Comparison of ENCODE assay signal across 10 mouse cellular contexts in genomic region chr11:100485801-100486538, GRCm38 (mm10). TPM values are rescaled to one million over a fixed set of nuclear protein-coding genes. Genes with fewer than 3 reads are reported as not detected.
A peak's percentile ranks its signal among the peaks of the same experiment; 100 is the strongest.
DNase-seq lines count a peak whose midpoint lies in the region; ATAC-seq and TF ChIP-seq lines count a peak whose summit lies in the region.
"Had no signal": no experiment of that assay in that cellular context is flagged by ENCODE, and none has a peak within 500 bp of the region (broad histone marks: within the 10 kb centered on the region; RNA-seq: fewer than 3 reads in every experiment).

No protein-coding gene starts in this region.

- no peak overlapping the region for H3K9ac ChIP-seq in hindbrain, embryonic 12.5 days
- H3K9ac ChIP-seq: hindbrain, embryonic 15.5 days; neural tube, embryonic 13.5 days had no signal

- TF ChIP-seq POLR2A in kidney, adult 2 months (IDR thresholded peaks at IDR 0.05; ENCODE audit: low read depth, low read length): no peak

- peak; percentile 53 for TF ChIP-seq CTCF in gastrocnemius, adult 2 months (IDR thresholded peaks at IDR 0.05)
- peak; percentile 34; the same call in 1 of the 2 replicates for TF ChIP-seq CTCF in kidney, adult 2 months (conservative IDR thresholded peaks at IDR 0.05; ENCODE audit: insufficient read depth, insufficient read length, low read depth, low read length)

- peaks cover under 1% of the 10 kb centered on the region; the same call in 1 of the 2 replicates for H3K36me3 ChIP-seq in kidney, adult 2 months (ENCODE audit: control insufficient read depth, insufficient read depth, low read length)
- H3K36me3 ChIP-seq in hindbrain, embryonic 12.5 days: peaks cover 98% of the 10 kb centered on the region

- WGBS in kidney, adult 2 months: 58% methylated on average over 8 of the region's 8 CpGs
- WGBS in hindbrain, embryonic 12.5 days: 88% methylated on average over 8 of the region's 8 CpGs

- no peaks in the 10 kb centered on the region for H3K27me3 ChIP-seq in kidney, adult 2 months (replicated peaks; ENCODE audit: control insufficient read depth, insufficient read depth, low read length)
- no peaks in the 10 kb centered on the region for H3K27me3 ChIP-seq in hindbrain, embryonic 12.5 days
- H3K27me3 ChIP-seq: hindbrain, embryonic 15.5 days; neural tube, embryonic 13.5 days had no signal

- ATAC-seq in neutrophil, adult 5-6 weeks (ENCODE audit: extremely low read depth, insufficient number of reproducible peaks, low FRiP score, poor library complexity, severe bottlenecking): peak; percentile 59; the same call in 1 of the 2 replicates
- ATAC-seq in hindbrain, embryonic 12.5 days (ENCODE audit: low FRiP score): no peak

- peak; percentile 36 for DNase-seq in gastrocnemius, adult 2 months
- DNase-seq in gastrocnemius, adult 8-10 months (ENCODE audit: low spot score in 2 of 2): no peak
- peak; percentile 19 for DNase-seq in urinary bladder, postnatal 14 days (ENCODE audit: low spot score)
- DNase-seq in urinary bladder, postnatal 10 days (ENCODE audit: low spot score): no peak
- DNase-seq in kidney, adult 2 months: peak; percentile 64
- no peak for DNase-seq in right cerebral cortex, postnatal 14 days

- H3K27ac ChIP-seq in gastrocnemius, adult 2 months: no peak overlapping the region
- no peak overlapping the region for H3K27ac ChIP-seq in kidney, adult 2 months (ENCODE audit: insufficient read depth, low read depth, low read length)
- no peak overlapping the region for H3K27ac ChIP-seq in hindbrain, embryonic 12.5 days
- H3K27ac ChIP-seq: hindbrain, embryonic 15.5 days; neural tube, embryonic 13.5 days had no signal

- no peak overlapping the region for H3K4me2 ChIP-seq in hindbrain, embryonic 12.5 days (replicated peaks)
- H3K4me2 ChIP-seq: hindbrain, embryonic 15.5 days; neural tube, embryonic 13.5 days had no signal

- no peaks in the 10 kb centered on the region for H3K9me3 ChIP-seq in hindbrain, embryonic 12.5 days (replicated peaks)
- H3K9me3 ChIP-seq: hindbrain, embryonic 15.5 days; neural tube, embryonic 13.5 days had no signal

- intact Hi-C loops in gastrocnemius, adult 2 months (cut with DNase I): loop anchor here (5.0 kb wide), 1 partner anchor 71 kb away; no protein-coding TSS in a partner anchor

- H3K4me1 ChIP-seq in kidney, adult 2 months (ENCODE audit: control insufficient read depth, insufficient read depth, low read length): no peaks in the 10 kb centered on the region; the same call in 1 of the 2 replicates
- H3K4me1 ChIP-seq in hindbrain, embryonic 12.5 days: no peaks in the 10 kb centered on the region
- H3K4me1 ChIP-seq: hindbrain, embryonic 15.5 days; neural tube, embryonic 13.5 days had no signal

- no peak overlapping the region for H3K4me3 ChIP-seq in gastrocnemius, adult 2 months
- no peak overlapping the region for H3K4me3 ChIP-seq in kidney, adult 2 months (ENCODE audit: insufficient read depth, low read depth, low read length)
- H3K4me3 ChIP-seq in hindbrain, embryonic 12.5 days: no peak overlapping the region
- H3K4me3 ChIP-seq: hindbrain, embryonic 15.5 days; neural tube, embryonic 13.5 days had no signal

RNA-seq across cellular contexts. Expression of gene Klhl11, which starts 13.4 kb away (rescaled TPM):
- 1 to 10 TPM; 4.7 to 4.9 TPM for total RNA-seq in gastrocnemius, adult 2 months (2021)
- 1 to 10 TPM; 2.6 to 4.1 (median 3.0) TPM for total RNA-seq in gastrocnemius, adult 8-10 months (2022)
- polyA plus RNA-seq in kidney, adult 2 months (2012; rRNA removed): 2.3 and 3.3 TPM in 2 replicates
- total RNA-seq in neutrophil, adult 5-6 weeks (2017): 16.7 and 21.9 TPM in 2 replicates
- polyA plus RNA-seq in hindbrain, embryonic 12.5 days (2016; fragmentation: Nextera tagmentation; extraction: Ambion mirVana): 13.7 and 14.8 TPM in 2 replicates

RNA-seq across cellular contexts. Expression of gene Acly, which starts 41.8 kb away (rescaled TPM):
- 10 to 100 TPM; 10.3 to 19.0 TPM for total RNA-seq in gastrocnemius, adult 2 months (2021)
- total RNA-seq in gastrocnemius, adult 8-10 months (2022): 1 to 10 TPM; 6.9 to 8.5 (median 8.0) TPM
- 181 and 191 TPM in 2 replicates for polyA plus RNA-seq in kidney, adult 2 months (2012; rRNA removed)
- total RNA-seq in neutrophil, adult 5-6 weeks (2017): 86.6 and 88.5 TPM in 2 replicates
- polyA plus RNA-seq in hindbrain, embryonic 12.5 days (2016; fragmentation: Nextera tagmentation; extraction: Ambion mirVana): 348 and 359 TPM in 2 replicates

RNA-seq across cellular contexts. Expression of gene Klhl10, which starts 44.3 kb away (rescaled TPM):
- total RNA-seq in gastrocnemius, adult 2 months (2021): under 1 TPM; 0.23 to 0.39 TPM
- under 1 TPM; 0.13 to 0.39 (median 0.33) TPM for total RNA-seq in gastrocnemius, adult 8-10 months (2022)
- 0.13 and 0.34 TPM in 2 replicates for polyA plus RNA-seq in kidney, adult 2 months (2012; rRNA removed)
- total RNA-seq in neutrophil, adult 5-6 weeks (2017): 1.0 TPM in 1 of 2 replicates, not detected in the other
- polyA plus RNA-seq in hindbrain, embryonic 12.5 days (2016; fragmentation: Nextera tagmentation; extraction: Ambion mirVana): 0.68 and 0.94 TPM in 2 replicates

RNA-seq across cellular contexts. Expression of gene Nt5c3b, which starts 44.4 kb away (rescaled TPM):
- 1 to 10 TPM; 6.6 to 8.8 TPM for total RNA-seq in gastrocnemius, adult 2 months (2021)
- total RNA-seq in gastrocnemius, adult 8-10 months (2022): 1 to 10 TPM; 6.2 to 8.4 (median 7.7) TPM
- polyA plus RNA-seq in kidney, adult 2 months (2012; rRNA removed): 29.3 and 32.0 TPM in 2 replicates
- 20.9 and 30.9 TPM in 2 replicates for total RNA-seq in neutrophil, adult 5-6 weeks (2017)
- polyA plus RNA-seq in hindbrain, embryonic 12.5 days (2016; fragmentation: Nextera tagmentation; extraction: Ambion mirVana): 101 and 112 TPM in 2 replicates

RNA-seq across cellular contexts. Expression of gene Ttc25, which starts 59.4 kb away (rescaled TPM):
- total RNA-seq in gastrocnemius, adult 2 months (2021): under 1 TPM; 0.10 to 0.31 TPM
- total RNA-seq in gastrocnemius, adult 8-10 months (2022): under 1 TPM; 0.09 to 0.51 (median 0.24) TPM
- polyA plus RNA-seq in kidney, adult 2 months (2012; rRNA removed): 0.84 and 1.4 TPM in 2 replicates
- total RNA-seq in neutrophil, adult 5-6 weeks (2017): 1.0 and 1.1 TPM in 2 replicates
- polyA plus RNA-seq in hindbrain, embryonic 12.5 days (2016; fragmentation: Nextera tagmentation; extraction: Ambion mirVana): 2.7 and 3.2 TPM in 2 replicates

Comparison
In these comparisons a context has a peak if more than half of its experiments do, and no peak if none do; other contexts are left out.
1. DNase-seq: peak in gastrocnemius, adult 2 months (single experiment), urinary bladder, postnatal 14 days (single experiment) and kidney, adult 2 months (single experiment); none in gastrocnemius, adult 8-10 months (0 of 2), urinary bladder, postnatal 10 days (single experiment) and right cerebral cortex, postnatal 14 days (single experiment).